Mouse (Mus musculus) CD4-positive, CD25-positive, alpha-beta regulatory T cell, adult 2 months (primary cell): Measurements from ENCODE around the gene Ubl7.
"Not testable (repeated sequence)": the region's sequence is repeated elsewhere in the genome, so short reads cannot be mapped to it uniquely, and the experiment has no call there.

Experiments used
- DNase-seq: peaks from one replicate; pipeline ENCODE4 v3.0.0-alpha.2; 2012; ENCODE audit warnings: low read depth, low spot score

Gene Ubl7

DNA sequence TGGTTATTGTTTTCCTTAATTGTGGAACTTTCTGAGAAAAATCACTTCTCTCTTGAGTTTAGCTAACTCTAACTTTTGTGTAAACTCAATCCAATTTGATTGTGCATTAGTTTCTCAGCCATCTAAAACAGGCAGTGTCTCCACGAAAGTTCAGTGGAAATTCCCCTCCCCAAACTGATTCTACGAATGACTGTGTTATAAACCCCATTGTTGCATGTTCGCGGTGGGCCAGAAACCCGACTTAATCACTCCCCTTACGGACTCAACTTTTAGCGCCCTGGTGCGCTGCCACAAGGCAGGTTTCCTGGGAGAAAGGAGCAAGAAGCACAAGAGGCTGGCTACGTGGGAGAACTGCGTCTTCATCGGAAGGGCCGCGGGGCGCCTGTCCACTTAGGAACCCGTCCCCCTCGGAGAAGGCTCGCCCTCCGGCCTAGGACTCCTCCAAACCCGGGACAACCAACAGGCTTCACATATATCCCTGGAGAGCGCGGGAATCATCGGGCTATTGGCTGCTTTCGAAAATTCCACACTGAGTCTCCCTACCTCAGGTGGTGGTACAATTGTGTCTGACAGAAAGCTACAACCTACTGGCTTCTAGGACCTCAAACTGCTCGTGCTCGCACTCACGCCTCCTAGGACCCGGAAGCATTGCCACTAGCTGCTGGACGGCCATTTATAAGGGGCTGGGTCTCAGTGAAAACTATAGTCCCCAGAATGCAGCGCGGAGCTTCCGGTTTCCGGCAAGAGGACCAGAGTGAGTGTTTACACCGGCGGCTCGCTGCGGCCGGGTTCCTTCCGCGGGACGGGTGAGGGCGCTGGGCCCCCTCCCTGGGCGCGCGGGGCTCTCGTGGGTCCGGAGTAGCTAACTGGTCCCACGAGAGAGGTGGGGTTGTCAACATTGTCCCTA, at the start of gene Ubl7:
TSS of gene Ubl7 (plus strand) at position 726 of the 907 bp plus-strand sequence.
- DNase-seq: peak; percentile 93

DNA sequence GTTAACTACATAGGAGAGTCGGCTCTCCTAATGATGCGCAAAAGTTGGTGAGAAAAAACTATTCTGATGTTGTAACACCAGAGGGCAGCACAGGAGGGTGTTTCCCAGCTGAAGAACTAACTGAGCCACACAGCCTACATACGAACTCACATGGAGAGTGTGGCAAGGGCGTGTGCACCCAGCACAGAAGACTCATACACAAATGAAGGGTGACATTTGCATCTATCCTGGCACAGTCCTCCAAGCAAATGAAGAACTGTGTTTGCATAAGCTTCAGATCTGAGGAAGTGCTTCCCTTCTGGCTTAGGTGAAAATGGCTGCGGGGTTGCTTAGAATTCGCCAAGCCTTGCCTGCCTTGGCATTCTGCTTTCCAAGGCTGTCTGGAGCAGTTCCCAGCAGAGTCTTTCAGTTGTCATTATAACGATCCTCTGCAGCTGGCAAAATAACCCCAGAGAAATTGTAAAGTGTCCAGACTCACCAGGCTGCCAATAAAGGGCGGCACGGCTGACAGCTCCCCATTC, 48.8 kb upstream of the Ubl7 start:
- DNase-seq: peak; percentile 86

DNA sequence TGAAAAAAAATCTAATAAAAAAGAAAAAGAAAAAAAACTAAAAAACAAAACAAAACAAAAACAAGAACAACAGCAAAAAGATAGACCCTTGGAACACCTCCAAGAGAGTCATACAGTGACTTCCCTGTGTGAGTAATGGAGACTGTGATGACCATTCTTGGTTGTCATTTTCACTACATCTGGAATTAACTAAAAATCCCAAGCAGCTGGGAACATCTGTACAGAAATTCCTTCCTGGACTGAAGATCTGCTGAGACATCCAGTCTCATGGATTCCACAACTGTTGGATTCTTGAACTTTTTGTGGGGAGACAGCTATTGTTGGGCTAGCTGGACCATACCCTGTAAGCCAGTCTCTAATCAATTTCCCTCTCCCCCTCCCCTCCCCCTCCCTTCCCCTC, 46.4 kb upstream of the Ubl7 start:
- no peak for DNase-seq

- DNase-seq: peak; percentile 75
Observed at GRCm38 (mm10) chr9:57866530-57866929, 44.2 kb upstream of the Ubl7 start.

GRCm38 (mm10) chr9:57867236-57867635, 43.5 kb upstream of the Ubl7 start:
- no peak for DNase-seq

GRCm38 (mm10) chr9:57867880-57868279, 42.9 kb upstream of the Ubl7 start:
- no peak for DNase-seq

GRCm38 (mm10) chr9:57868767-57869166, 42.0 kb upstream of the Ubl7 start:
- DNase-seq: no peak

- DNase-seq: no peak
Observed at GRCm38 (mm10) chr9:57870273-57870816, 40.4 kb upstream of the Ubl7 start.

DNA sequence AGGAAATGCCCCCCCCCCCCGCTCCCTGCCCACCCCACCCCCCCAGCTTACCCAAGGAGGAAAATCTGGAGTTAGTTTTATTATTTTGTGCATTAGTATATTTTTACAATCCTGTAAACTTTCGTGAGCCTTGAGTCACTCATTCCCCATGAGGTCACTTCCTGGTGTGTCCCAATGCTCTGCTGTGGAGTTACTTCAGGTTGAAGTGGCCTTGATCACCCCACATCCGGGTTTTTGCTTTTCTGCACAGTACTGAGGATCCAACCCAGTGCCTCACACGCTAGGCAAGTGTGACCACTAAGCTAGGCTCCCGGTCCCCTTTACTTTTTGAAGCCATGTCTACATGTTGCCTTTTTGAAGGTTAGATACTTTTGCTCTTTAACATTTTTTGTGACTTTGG, 36.6 kb upstream of the Ubl7 start:
- no peak for DNase-seq

- DNase-seq: no peak
Observed at GRCm38 (mm10) chr9:57874994-57875393, 35.8 kb upstream of the Ubl7 start.

- DNase-seq: no peak
Observed at GRCm38 (mm10) chr9:57879213-57879612, 31.6 kb upstream of the Ubl7 start.

GRCm38 (mm10) chr9:57880278-57880677, 30.5 kb upstream of the Ubl7 start:
- no peak for DNase-seq

GRCm38 (mm10) chr9:57881781-57882180, 29.0 kb upstream of the Ubl7 start:
- not testable (repeated sequence) for DNase-seq

DNA sequence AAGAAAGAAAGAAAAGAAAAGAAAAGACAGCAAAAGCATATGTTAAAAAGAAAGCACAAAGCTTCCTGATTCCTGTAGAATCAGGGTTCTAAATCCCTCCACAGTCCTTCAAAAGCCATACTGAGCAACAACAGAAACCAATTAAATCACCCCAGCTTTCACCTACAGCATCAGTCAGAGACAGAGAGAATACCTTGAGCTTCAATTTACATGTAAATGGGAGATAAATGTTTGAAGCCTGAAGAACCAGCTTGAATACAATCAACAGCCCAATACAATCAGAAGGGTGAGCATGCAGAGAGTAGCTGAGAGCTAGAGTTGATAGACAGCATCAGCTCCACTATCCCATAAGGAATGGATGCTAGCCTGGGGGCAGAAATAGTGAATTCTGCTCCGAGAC, 27.4 kb upstream of the Ubl7 start:
- DNase-seq: no peak

GRCm38 (mm10) chr9:57888119-57888518, 22.7 kb upstream of the Ubl7 start:
- DNase-seq: peak; percentile 53

DNA sequence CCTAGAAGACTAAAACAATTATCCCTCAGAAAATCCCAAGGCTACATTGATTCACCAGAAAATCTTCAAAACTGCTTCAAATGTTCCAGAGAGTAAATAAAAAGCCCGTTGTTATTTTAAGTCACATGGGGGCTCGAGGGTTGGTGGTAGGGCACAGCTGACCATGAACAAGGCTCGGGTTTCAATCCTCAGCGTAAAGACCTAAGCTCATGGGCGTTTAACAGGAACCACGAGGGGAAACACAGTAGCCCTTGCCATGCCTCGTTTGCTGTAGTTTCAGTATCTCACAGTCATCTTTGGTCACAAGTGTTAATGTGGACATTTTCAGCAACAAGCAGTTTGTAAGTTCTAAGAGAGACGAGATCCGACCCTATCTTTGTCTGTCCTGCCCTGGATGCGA, 10.3 kb upstream of the Ubl7 start:
- no peak for DNase-seq

DNA sequence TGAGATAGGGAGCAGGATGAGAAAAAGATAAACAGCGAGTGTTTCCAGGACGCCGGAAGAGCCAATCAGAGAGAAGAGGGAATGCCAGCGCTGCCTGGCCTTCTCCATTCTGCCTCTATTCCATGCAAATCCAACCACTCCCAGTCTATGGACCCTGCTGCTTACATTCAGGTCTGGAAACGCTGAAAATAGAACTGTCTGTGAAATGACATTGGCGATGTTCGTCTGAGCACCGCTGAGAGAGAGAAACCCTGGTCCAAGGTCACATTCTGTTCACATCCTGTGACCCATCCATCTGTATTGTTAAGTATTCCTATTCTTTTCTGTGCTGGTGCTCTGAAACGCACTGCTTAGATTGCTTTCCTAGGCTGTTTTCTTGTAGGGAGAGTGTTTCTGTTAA, 9.6 kb upstream of the Ubl7 start:
- DNase-seq: no peak

- DNase-seq: no peak
Observed at GRCm38 (mm10) chr9:57901601-57902000, 9.2 kb upstream of the Ubl7 start.

- no peak for DNase-seq
Observed at GRCm38 (mm10) chr9:57902132-57902531, 8.6 kb upstream of the Ubl7 start.

DNA sequence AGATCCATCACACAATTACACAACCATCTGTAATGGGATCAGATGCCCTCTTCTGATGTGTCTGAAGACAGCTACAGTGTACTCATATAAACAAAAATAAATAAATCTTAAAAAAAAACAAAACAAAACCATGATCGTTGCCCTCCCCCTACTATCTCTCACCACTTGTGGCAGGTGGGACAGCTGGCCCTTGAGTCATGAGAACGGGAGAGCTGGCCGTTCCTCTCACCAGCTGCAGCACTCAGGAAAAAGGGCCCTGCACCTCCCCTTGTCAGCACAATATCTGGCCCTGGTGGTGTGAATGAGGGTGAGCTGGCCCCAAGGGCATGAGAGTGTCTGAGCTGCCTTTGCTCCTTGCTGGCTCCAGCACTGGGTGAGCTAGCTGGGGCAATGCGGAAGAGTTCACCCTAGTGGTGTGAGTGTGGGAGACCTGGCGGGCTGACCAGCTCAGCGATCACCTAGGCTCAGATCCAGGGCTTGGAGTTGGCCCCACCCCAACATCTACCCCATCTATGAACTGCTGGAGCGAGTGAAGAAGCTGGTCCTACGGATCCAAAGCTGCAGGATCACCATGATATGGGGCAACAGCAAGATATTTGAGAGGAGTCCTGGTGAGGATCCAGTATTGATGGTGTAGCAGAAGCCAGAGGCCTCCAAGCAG, 7.1 kb upstream of the Ubl7 start:
- no peak for DNase-seq

- DNase-seq: no peak
Observed at GRCm38 (mm10) chr9:57904250-57904644, 6.5 kb upstream of the Ubl7 start.

DNA sequence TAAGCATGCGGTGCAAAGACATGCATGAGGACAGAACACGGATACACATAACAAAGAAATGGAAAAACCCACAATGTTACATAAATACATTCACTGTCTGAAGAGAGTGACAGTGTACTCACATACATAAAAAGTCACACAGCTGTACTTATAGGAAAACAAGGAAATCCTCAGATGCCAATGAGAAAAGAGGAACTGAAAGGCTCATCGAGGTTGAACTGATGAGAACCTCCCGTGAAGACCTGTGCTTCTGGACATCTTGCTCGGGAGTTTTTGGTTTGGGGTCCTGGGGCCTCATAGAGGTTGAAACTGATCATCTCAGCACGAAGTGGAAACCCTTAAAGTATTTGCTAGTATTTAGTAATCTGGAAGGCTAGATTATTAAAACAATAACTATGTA, 3.6 kb upstream of the Ubl7 start:
- no peak for DNase-seq
